Mouse (Mus musculus) CH12.LX (cell line): ENCODE results near the gene Wfdc6b. TPM values are rescaled to one million over a fixed set of nuclear protein-coding genes. Genes with fewer than 3 reads are reported as not detected.
A peak's percentile ranks its signal among the peaks of the same experiment; 100 is the strongest.

Source experiments
- DNase-seq: peaks from one replicate; pipeline ENCODE4 v3.0.0-alpha.2; 2013; ENCODE audit errors: extremely low read depth
- H3K27ac ChIP-seq: 2 replicates; pipeline ENCODE4 v1.5.1; 2012; ENCODE audit warnings: low read depth, mild to moderate bottlenecking, control low read depth, moderate library complexity; ENCODE audit not compliant: insufficient read depth
- H3K27me3 ChIP-seq: replicated peaks from 2 replicates; pipeline ENCODE3; 2012; ENCODE audit warnings: inconsistent platforms
- H3K36me3 ChIP-seq, 2 experiments: replicated peaks in 1 of 2; 2 replicates each; pipeline versions ENCODE3 to v1.6.1; 2012; ENCODE audit warnings: inconsistent platforms in 1 of 2, low read length in 1 of 2, mild to moderate bottlenecking in 1 of 2, mixed read lengths in 1 of 2, moderate library complexity in 1 of 2; ENCODE audit not compliant: control insufficient read depth in 1 of 2, insufficient read depth in 1 of 2
- H3K4me1 ChIP-seq, 2 experiments: 2 replicates each; pipeline ENCODE4 v1.6.1; 2012; ENCODE audit warnings: inconsistent platforms in 1 of 2, moderate library complexity in 1 of 2; ENCODE audit not compliant: insufficient read depth in 2 of 2, control insufficient read depth in 1 of 2
- H3K4me2 ChIP-seq: 2 replicates; pipeline ENCODE4 v1.6.1; 2012; ENCODE audit warnings: low read depth, mild to moderate bottlenecking, control low read depth; ENCODE audit not compliant: poor library complexity, insufficient read depth, severe bottlenecking
- H3K4me3 ChIP-seq, 3 experiments: fragments of 150-350 bp in 1 of 3; sonication (generic) in 1 of 3; replicated peaks in 1 of 3; 2 replicates each; pipeline versions ENCODE3 to v1.5.1; 2011 to 2012; ENCODE audit warnings: low read depth in 2 of 3, low read length in 2 of 3, mild to moderate bottlenecking in 2 of 3, moderate library complexity in 2 of 3, control low read depth in 1 of 3, improper control_type of control experiment in 1 of 3, inconsistent platforms in 1 of 3, mixed read lengths in 1 of 3; ENCODE audit not compliant: poor library complexity in 1 of 3
- H3K79me2 ChIP-seq: replicated peaks from 2 replicates; pipeline ENCODE4 v1.6.1; 2012; ENCODE audit warnings: mild to moderate bottlenecking, moderate library complexity; ENCODE audit not compliant: control insufficient read depth, poor library complexity, insufficient read depth, severe bottlenecking; ENCODE audit errors: extremely low read depth
- H3K9ac ChIP-seq: 2 replicates; pipeline ENCODE4 v1.6.1; 2012; ENCODE audit warnings: low read depth, mild to moderate bottlenecking, control low read depth, moderate library complexity; ENCODE audit not compliant: insufficient read depth
- H3K9me3 ChIP-seq: replicated peaks from 2 replicates; pipeline ENCODE3; 2012; ENCODE audit warnings: low read length, inconsistent platforms, mixed read lengths
- CTCF ChIP-seq, 2 experiments: IDR thresholded peaks in 1 of 2; conservative IDR thresholded peaks in 1 of 2; 2 replicates each; pipeline ENCODE4 v1.5.1; 2011 to 2012; ENCODE audit warnings: low read depth in 2 of 2, low read length in 2 of 2, improper control_type of control experiment in 1 of 2, inconsistent platforms in 1 of 2, mild to moderate bottlenecking in 1 of 2, moderate library complexity in 1 of 2
- ELF1 ChIP-seq: IDR thresholded peaks from 2 replicates; pipeline ENCODE4 v1.6.1; 2014; ENCODE audit warnings: low read depth, mild to moderate bottlenecking, inconsistent platforms, low read length, improper control_type of control experiment
- PAX5 ChIP-seq: IDR thresholded peaks from 2 replicates; pipeline ENCODE4 v1.6.1; 2012; ENCODE audit warnings: low read length, inconsistent platforms, mixed read lengths
- RAD21 ChIP-seq: IDR thresholded peaks from 2 replicates; pipeline ENCODE4 v1.6.1; 2011; ENCODE audit warnings: low read depth, mild to moderate bottlenecking, low read length, improper control_type of control experiment, moderate library complexity
- SMC3 ChIP-seq: IDR thresholded peaks from 2 replicates; pipeline ENCODE4 v1.6.1; 2011; ENCODE audit warnings: low read depth, low read length, improper control_type of control experiment
- TBP ChIP-seq: conservative IDR thresholded peaks from 2 replicates; pipeline ENCODE4 v1.6.1; 2011; ENCODE audit warnings: low read depth, low read length, improper control_type of control experiment
- ZKSCAN1 ChIP-seq: IDR thresholded peaks from 2 replicates; pipeline ENCODE4 v1.6.1; 2012; ENCODE audit warnings: low read depth, inconsistent platforms, low read length, improper control_type of control experiment, borderline replicate concordance
- dilution Hi-C: fragments of 300-500 bp; cut with MboI; formaldehyde crosslinking; loops from 2 replicates; pipeline ENCODE4 v1.14.3; 2020; ENCODE audit warnings: low sequenced_read_pairs; ENCODE audit not compliant: extremely low pct_unique_long_range_greater_than_20kb, extremely low pct_ligation_motif_present
- in situ Hi-C: fragments of 300-500 bp; cut with MboI; formaldehyde crosslinking; loops from 3 replicates; pipeline ENCODE4 v1.14.3; 2019; ENCODE audit warnings: low sequenced_read_pairs, low pct_ligation_motif_present, low pct_unique_long_range_greater_than_20kb, mixed read lengths
- polyA plus RNA-seq: library from polyadenylated mRNA; unstranded; fragments of >175 nt; gene quantifications from 2 replicates; pipeline ENCODE4 v1.2.1, GENCODE M21; 2012; ENCODE audit warnings: low read depth; ENCODE audit not compliant: insufficient read length
- total RNA-seq, 2 experiments: library from RNA; depleted of rRNA; stranded (reverse); fragments of 300-350 nt in 1 of 2; fragments of >200 nt in 1 of 2; gene quantifications; 2 replicates each; pipeline ENCODE4 v1.2.3; 2012 to 2014

Wfdc6b gene
- total and polyA plus RNA-seq, 3 experiments, result not detected

GRCm38 (mm10) chr2:164592014-164592413 is 21.3 kb upstream of the Wfdc6b start:
- H3K79me2 ChIP-seq, result no peaks in the 10 kb centered on the region
- no peak overlapping the region for H3K9ac ChIP-seq
- DNase-seq, result peak; percentile 27
- H3K9me3 ChIP-seq, result no peaks in the 10 kb centered on the region
- H3K27ac ChIP-seq, result no peak overlapping the region
- H3K27me3 ChIP-seq, result peaks cover 88% of the 10 kb centered on the region
- no peak overlapping the region for H3K4me2 ChIP-seq
- H3K4me1 ChIP-seq, result peaks cover 0 to 8% of the 10 kb centered on the region in 2 experiments; a peak in 1 of 4 replicates
- TF ChIP-seq SMC3 (peak; percentile 57), RAD21 (peak; percentile 82), ZKSCAN1 (no peak), CTCF (conservative IDR thresholded peaks at IDR 0.05 in 1 of 2, IDR thresholded peaks at IDR 0.05 in 1 of 2; ENCODE audit: low read depth in 2 of 2, low read length in 2 of 2) (peak; percentile 44 to 87)
- H3K36me3 ChIP-seq, result no peaks in the 10 kb centered on the region
- dilution Hi-C loops (no loop called here), in situ Hi-C loops (no loop called here)
- H3K4me3 ChIP-seq, result no peak overlapping the region

DNA sequence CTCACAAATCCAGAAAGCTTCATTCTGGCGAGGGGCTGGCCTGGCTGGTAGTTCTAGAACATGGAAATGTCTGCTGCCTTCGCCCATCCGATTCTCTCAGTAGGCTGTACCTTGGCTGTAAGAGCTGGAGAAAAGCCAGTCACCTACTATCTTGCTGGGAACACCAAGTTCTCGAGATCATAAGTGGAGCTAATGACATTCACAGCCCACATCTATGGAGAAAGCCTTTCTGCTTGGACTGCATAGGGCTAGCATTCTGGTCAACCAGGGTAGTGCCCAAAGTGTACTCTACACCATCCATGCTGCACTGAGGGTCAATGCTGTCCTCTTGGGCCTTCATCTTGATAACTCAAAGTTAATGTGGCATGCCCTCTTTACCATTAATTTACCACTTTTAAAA is 19.8 kb upstream of the Wfdc6b start, which contains the start of gene Eppin:
Gene Eppin (minus strand): TSS at position 101 of the 400 bp plus-strand sequence.
- Histone ChIP-seq H3K79me2 (no peaks in the 10 kb centered on the region), H3K36me3 (no peaks in the 10 kb centered on the region), H3K9me3 (no peaks in the 10 kb centered on the region), H3K27me3 (peaks cover 89% of the 10 kb centered on the region), H3K27ac (no peak within 1 kb of the TSS), H3K4me3 (no peak within 1 kb of the TSS), H3K4me2 (no peak within 1 kb of the TSS), H3K4me1 (peaks cover 0 to 4% of the 10 kb centered on the region in 2 experiments; a peak in 1 of 4 replicates), H3K9ac (no peak within 1 kb of the TSS)
- dilution Hi-C loops, result no loop called here
- DNase-seq, result no peak
- TF ChIP-seq TBP (no peak), PAX5 (no peak)
- in situ Hi-C loops, result no loop called here

DNA sequence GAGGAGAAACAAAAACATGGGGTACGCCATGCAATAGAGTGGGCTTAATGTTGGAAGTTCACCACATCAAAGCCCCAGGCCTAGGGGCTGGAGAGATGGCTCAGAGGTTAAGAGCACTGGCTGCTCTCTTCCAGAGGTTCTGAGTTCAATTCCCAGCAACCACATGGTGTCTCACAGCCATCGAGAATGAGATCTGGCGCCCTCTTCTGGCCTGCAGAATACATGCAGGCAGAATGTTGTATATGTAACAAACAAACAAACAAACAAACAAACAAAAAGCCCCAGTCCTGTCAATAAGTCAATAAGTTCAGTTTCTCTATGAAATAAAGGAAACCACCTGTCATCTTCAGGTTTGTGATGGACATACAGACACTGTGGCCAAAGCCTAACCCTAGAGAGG is 13.1 kb upstream of the Wfdc6b start:
- Histone ChIP-seq H3K36me3 (no peaks in the 10 kb centered on the region), H3K9ac (no peak overlapping the region), H3K79me2 (no peaks in the 10 kb centered on the region), H3K4me1 (0 out of 4 replicates have a peak, but pooled peaks cover 0 to 2% of the 10 kb centered on the region in 2 experiments), H3K27me3 (peaks cover 67% of the 10 kb centered on the region), H3K9me3 (peaks cover 11% of the 10 kb centered on the region), H3K27ac (no peak overlapping the region), H3K4me3 (no peak overlapping the region), H3K4me2 (no peak overlapping the region)
- TF ChIP-seq CTCF (conservative IDR thresholded peaks at IDR 0.05 in 1 of 2, IDR thresholded peaks at IDR 0.05 in 1 of 2; ENCODE audit: low read depth in 2 of 2, low read length in 2 of 2) (peak in 1 of 2 experiments; percentile 29; a peak in 3 of 4 replicates), ELF1 (no peak), SMC3 (no peak)
- in situ Hi-C loops, result loop anchor here (10.0 kb wide), 1 partner anchor 55 kb away; the partner anchor contains the start of genes Wfdc10 and Wfdc9
- dilution Hi-C loops, result no loop called here
- no peak for DNase-seq
